Mouse (Mus musculus) lung, postnatal 14 days (tissue): ENCODE results near the gene Gm20918.
"Not testable (repeated sequence)": the region's sequence is repeated elsewhere in the genome, so short reads cannot be mapped to it uniquely, and the experiment has no call there.

Experiments
- DNase-seq: peaks from one replicate; pipeline ENCODE4 v3.0.0; 2021

Gene Gm20918

GRCm38 (mm10) chrY:5043637-5044036, at the start of gene Gm20918:
TSS of gene Gm20918 (plus strand) at chrY:5043937.
- not testable (repeated sequence) for DNase-seq
